ENCODE assay signal across 8 mouse cellular contexts in the genomic region with DNA sequence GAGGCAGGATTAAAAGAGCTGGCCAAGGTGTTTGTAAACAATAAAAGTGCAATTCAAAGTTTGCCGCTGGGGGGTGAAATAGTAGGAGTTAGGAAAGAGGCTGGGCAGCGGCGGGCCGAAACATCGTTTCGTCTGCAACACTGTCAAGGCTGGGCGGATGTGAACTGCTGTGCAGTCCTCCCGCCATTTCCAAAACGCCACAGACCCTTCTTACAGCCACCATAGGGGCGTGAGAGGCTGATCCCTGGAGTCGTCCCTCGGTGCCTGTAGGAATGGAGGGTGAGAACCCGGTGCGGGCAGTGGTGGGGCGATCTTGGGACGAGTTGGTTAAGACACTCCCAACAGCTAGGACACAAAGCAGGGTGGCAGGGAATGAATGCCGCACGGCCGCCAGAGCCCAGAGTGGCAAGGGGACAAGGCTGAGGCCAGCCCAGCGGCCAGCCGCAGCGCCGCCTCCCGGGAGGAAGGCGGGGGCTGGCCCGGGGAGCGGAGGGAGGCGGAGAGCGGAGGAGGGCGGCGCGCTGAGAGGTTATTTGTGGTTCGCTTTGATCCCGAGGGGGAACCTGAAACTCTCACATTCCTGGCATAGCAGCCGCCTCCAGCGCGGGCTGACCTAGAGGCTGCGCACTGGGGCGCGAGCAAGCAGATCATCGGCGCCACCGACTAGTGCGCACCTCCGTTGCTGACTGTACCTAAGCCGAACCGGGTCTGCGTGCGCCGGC. TPM values are rescaled to one million over a fixed set of nuclear protein-coding genes. Genes with fewer than 3 reads are reported as not detected.
DNase-seq lines count a peak whose midpoint lies in the region; ATAC-seq and TF ChIP-seq lines count a peak whose summit lies in the region.

No protein-coding gene starts in this region.

- peaks cover 48% of the 10 kb centered on the region for H3K79me2 ChIP-seq in C2C12 (ENCODE audit: control insufficient read depth, insufficient read depth)
- H3K79me2 ChIP-seq in myocyte (ENCODE audit: control insufficient read depth, insufficient read depth) = peaks cover 46% of the 10 kb centered on the region

- H3K27me3 ChIP-seq in C2C12 (ENCODE audit: control insufficient read depth, insufficient read depth, insufficient read length) = no peaks in the 10 kb centered on the region
- peaks cover 11% of the 10 kb centered on the region; the same call in 1 of the 2 replicates for H3K27me3 ChIP-seq in forebrain, embryonic 10.5 days (ENCODE audit: poor library complexity, severe bottlenecking)
- no peaks in the 10 kb centered on the region for H3K27me3 ChIP-seq in heart, embryonic 14.5 days (ENCODE audit: control insufficient read depth, insufficient read depth, low read length)
- H3K27me3 ChIP-seq in liver, embryonic 11.5 days (replicated peaks; ENCODE audit: control insufficient read depth, insufficient read depth, low read length) = peaks cover 49% of the 10 kb centered on the region
- H3K27me3 ChIP-seq in myocyte (ENCODE audit: control insufficient read depth, insufficient read depth, insufficient read length) = no peaks in the 10 kb centered on the region
- H3K27me3 ChIP-seq in stomach, embryonic 16.5 days (ENCODE audit: control insufficient read depth, insufficient read depth, low read length) = no peaks in the 10 kb centered on the region

- H3K9me3 ChIP-seq in forebrain, embryonic 10.5 days = no peaks in the 10 kb centered on the region
- no peaks in the 10 kb centered on the region for H3K9me3 ChIP-seq in heart, embryonic 14.5 days (ENCODE audit: control insufficient read depth, low read length)
- H3K9me3 ChIP-seq in liver, embryonic 11.5 days (ENCODE audit: control insufficient read depth, low read length) = no peaks in the 10 kb centered on the region
- no peaks in the 10 kb centered on the region for H3K9me3 ChIP-seq in stomach, embryonic 16.5 days (replicated peaks; ENCODE audit: control insufficient read depth, low read length)

- peaks cover 81% of the 10 kb centered on the region for H3K4me1 ChIP-seq in forebrain, embryonic 10.5 days
- peaks cover 37 to 57% of the 10 kb centered on the region in 2 experiments for H3K4me1 ChIP-seq in heart, embryonic 14.5 days (ENCODE audit: control insufficient read depth in 2 of 2, insufficient read depth in 2 of 2, low read length in 2 of 2)
- H3K4me1 ChIP-seq in liver, embryonic 11.5 days (replicated peaks; ENCODE audit: control insufficient read depth, insufficient read depth, low read length) = peaks cover 29% of the 10 kb centered on the region
- H3K4me1 ChIP-seq in stomach, embryonic 16.5 days (ENCODE audit: control insufficient read depth, insufficient read depth, low read length) = peaks cover 50% of the 10 kb centered on the region

- ATAC-seq in heart, embryonic 14.5 days (ENCODE audit: insufficient number of reproducible peaks, insufficient read depth, low FRiP score, low read depth) = peak; percentile 83
- peak; percentile 67 for ATAC-seq in liver, embryonic 11.5 days (replicated peaks; ENCODE audit: low FRiP score)
- ATAC-seq in stomach, embryonic 16.5 days (ENCODE audit: insufficient read depth, low FRiP score) = peak; percentile 89

- H3K27ac ChIP-seq in forebrain, embryonic 10.5 days = peak overlapping the region; percentile 97
- H3K27ac ChIP-seq in heart, embryonic 14.5 days (replicated peaks in 1 of 2; ENCODE audit: control insufficient read depth in 1 of 2, insufficient read depth in 1 of 2, low read depth in 2 of 2, low read length in 2 of 2) = peak overlapping the region; percentile 98 to 100
- H3K27ac ChIP-seq in liver, embryonic 11.5 days (ENCODE audit: low read depth, low read length) = peak overlapping the region; percentile 88
- peak overlapping the region; percentile 96 for H3K27ac ChIP-seq in stomach, embryonic 16.5 days (ENCODE audit: low read length)

- TF ChIP-seq POLR2A in brain, embryonic 14.5 days (IDR thresholded peaks at IDR 0.05; ENCODE audit: borderline replicate concordance, extremely low read depth, insufficient read depth, insufficient read length, poor library complexity, severe bottlenecking) = peak; percentile 75; the same call in 1 of the 2 replicates
- peak; percentile 94 for TF ChIP-seq POLR2A in myocyte (IDR thresholded peaks at IDR 0.05; ENCODE audit: insufficient read length, low read depth)

- peak overlapping the region; percentile 84 for H3K4me2 ChIP-seq in heart, embryonic 14.5 days (ENCODE audit: low read length)
- H3K4me2 ChIP-seq in liver, embryonic 11.5 days = peak overlapping the region; percentile 87
- H3K4me2 ChIP-seq in myocyte (ENCODE audit: low read depth) = peak overlapping the region; percentile 94
- H3K4me2 ChIP-seq in stomach, embryonic 16.5 days (ENCODE audit: low read depth, low read length) = peak overlapping the region; percentile 94

- H3K36me3 ChIP-seq in C2C12 (ENCODE audit: control insufficient read depth, insufficient read depth) (peaks cover 33% of the 10 kb centered on the region), myocyte (ENCODE audit: control insufficient read depth, insufficient read depth) (peaks cover 15% of the 10 kb centered on the region)
- H3K36me3 ChIP-seq in forebrain, embryonic 10.5 days (replicated peaks) = peaks cover 26% of the 10 kb centered on the region
- H3K36me3 ChIP-seq in heart, embryonic 14.5 days (ENCODE audit: control insufficient read depth, insufficient read depth, low read length) = peaks cover 25% of the 10 kb centered on the region
- peaks cover 6% of the 10 kb centered on the region; the same call in 1 of the 2 replicates for H3K36me3 ChIP-seq in liver, embryonic 11.5 days (ENCODE audit: control insufficient read depth, insufficient read depth, low read length)
- peaks cover 8% of the 10 kb centered on the region for H3K36me3 ChIP-seq in stomach, embryonic 16.5 days (ENCODE audit: control insufficient read depth, insufficient read depth, low read length)

- peaks cover 43% of the 10 kb centered on the region for H3K79me3 ChIP-seq in C2C12 (ENCODE audit: low read depth)

- peak overlapping the region; percentile 89 for H3K4me3 ChIP-seq in C2C12 (ENCODE audit: insufficient read depth, poor library complexity, severe bottlenecking)
- H3K4me3 ChIP-seq in forebrain, embryonic 10.5 days = peak overlapping the region; percentile 67
- peak overlapping the region; percentile 84 to 97 for H3K4me3 ChIP-seq in heart, embryonic 14.5 days (ENCODE audit: control insufficient read depth in 1 of 2, insufficient read depth in 1 of 2, low read depth in 1 of 2, low read length in 2 of 2)
- peak overlapping the region; percentile 70 for H3K4me3 ChIP-seq in liver, embryonic 11.5 days (ENCODE audit: low read depth, low read length)
- H3K4me3 ChIP-seq in myocyte = peak overlapping the region; percentile 98
- H3K4me3 ChIP-seq in stomach, embryonic 16.5 days (replicated peaks; ENCODE audit: low read length) = peak overlapping the region; percentile 82

- H3ac ChIP-seq in C2C12 (ENCODE audit: control insufficient read depth, insufficient read length, low read depth) (peak overlapping the region; percentile 89), myocyte (ENCODE audit: control insufficient read depth, insufficient read length) (peak overlapping the region; percentile 88)

- peak overlapping the region; percentile 100 for H3K9ac ChIP-seq in heart, embryonic 14.5 days (ENCODE audit: low read length)
- peak overlapping the region; percentile 80 for H3K9ac ChIP-seq in liver, embryonic 11.5 days (ENCODE audit: low read depth, low read length)
- peak overlapping the region; percentile 91 for H3K9ac ChIP-seq in stomach, embryonic 16.5 days (ENCODE audit: low read length)

- TF ChIP-seq CTCF in C2C12 (IDR thresholded peaks at IDR 0.05; ENCODE audit: control insufficient read depth, insufficient read depth, insufficient read length) = peak; percentile 20
- peak; percentile 44 for TF ChIP-seq CTCF in brain, embryonic 14.5 days (IDR thresholded peaks at IDR 0.05; ENCODE audit: borderline replicate concordance, extremely low read depth, insufficient read depth, insufficient read length)

- WGBS in forebrain, embryonic 10.5 days = under 1% methylated on average over 50 of the region's 50 CpGs
- WGBS in heart, embryonic 14.5 days = under 1% methylated on average over 49 of the region's 50 CpGs
- WGBS in liver, embryonic 11.5 days = under 1% methylated on average over 50 of the region's 50 CpGs
- under 1% methylated on average over 50 of the region's 50 CpGs for WGBS in stomach, embryonic 16.5 days

- peak; percentile 95 for DNase-seq in brain, embryonic 14.5 days (ENCODE audit: low read depth)
- DNase-seq in forebrain, embryonic 10.5 days (ENCODE audit: extremely low spot score, low spot score) = peak; percentile 93
- DNase-seq in kidney, postnatal 10 days = peak; percentile 96
- peak; percentile 84 for DNase-seq in liver, embryonic 11.5 days (ENCODE audit: low spot score)

TF ChIP-seq in C2C12, 6 proteins besides CTCF, POLR2A, EP300 and RAD21:
- TF ChIP-seq MAX (IDR thresholded peaks at IDR 0.05) (no peak), CEBPB (IDR thresholded peaks at IDR 0.05; ENCODE audit: low read depth) (no peak), MYOG (IDR thresholded peaks at IDR 0.05; ENCODE audit: control insufficient read depth, extremely low read depth, insufficient read length) (no peak), MYOD1 (IDR thresholded peaks at IDR 0.05; ENCODE audit: control insufficient read depth, insufficient read length, low read depth) (no peak), USF1 (IDR thresholded peaks at IDR 0.05; ENCODE audit: low read depth) (no peak), FOSL1 (IDR thresholded peaks at IDR 0.05; ENCODE audit: insufficient read depth, low read length, poor library complexity, severe bottlenecking) (no peak)
TF ChIP-seq in C2C12: peak in this region for 0.

TF ChIP-seq in myocyte, 11 proteins besides CTCF, POLR2A, EP300 and RAD21 (continues in another document):
- TF ChIP-seq REST (IDR thresholded peaks at IDR 0.05; ENCODE audit: insufficient read depth, insufficient read length) (peak; percentile 56), USF1 (IDR thresholded peaks at IDR 0.05; ENCODE audit: low read depth) (no peak), TCF12 (IDR thresholded peaks at IDR 0.05; ENCODE audit: insufficient read depth, poor library complexity, severe bottlenecking) (no peak), TCF3 (IDR thresholded peaks at IDR 0.05; ENCODE audit: insufficient read length, low read depth) (no peak), SRF (IDR thresholded peaks at IDR 0.05; ENCODE audit: control insufficient read depth, insufficient read length, low read depth) (peak; percentile 25), CEBPB (IDR thresholded peaks at IDR 0.05; ENCODE audit: insufficient read depth, poor library complexity, severe bottlenecking) (no peak), MYOD1 (IDR thresholded peaks at IDR 0.05; ENCODE audit: control insufficient read depth in 1 of 3, insufficient read length in 2 of 3, low read depth in 2 of 3) (no peak)

RNA-seq across cellular contexts. Expression of a gene that starts 0.9 kb away (rescaled TPM):
- polyA plus RNA-seq in C2C12 (2012; fragmentation: generic; extraction: Trizol) (61.0 TPM), myocyte (2012; fragmentation: generic; extraction: Trizol) (67.2 TPM)
- 53.3 and 83.2 TPM in 2 replicates for polyA plus RNA-seq in brain, embryonic 14.5 days (2012; rRNA removed)
- polyA plus RNA-seq in forebrain, embryonic 10.5 days (2016; fragmentation: Nextera tagmentation; extraction: Ambion mirVana) = 49.9 and 51.9 TPM in 2 replicates
- polyA plus RNA-seq in heart, embryonic 14.5 days (2014; fragmentation: Nextera tagmentation; extraction: Ambion mirVana) = 33.5 and 36.3 TPM in 2 replicates
- 17.4 and 18.8 TPM in 2 replicates for polyA plus RNA-seq in liver, embryonic 11.5 days (2014; fragmentation: Nextera tagmentation; extraction: Ambion mirVana)
- polyA plus RNA-seq in stomach, embryonic 16.5 days (2015; fragmentation: Nextera tagmentation; extraction: Ambion mirVana) = 21.1 and 26.3 TPM in 2 replicates

Comparison
In these comparisons a context has a peak if more than half of its experiments do, and no peak if none do; other contexts are left out.
1. Peak in every context shown above with its lines: DNase-seq, ATAC-seq, H3K4me3 ChIP-seq and H3K27ac ChIP-seq.